Mouse (Mus musculus) embryonic facial prominence, embryonic 12.5 days (tissue): ENCODE measurements at regions not wholly inside any gene's neighbourhood (a gene's known extent, or its start where the extent isn't known, plus 50 kb on each side); places are given as distances from the start of the nearest gene placed in this dataset.

Experiments used
- ATAC-seq: fragments of 200-750 bp; cut with Nextera tagmentation; 2 replicates; pipeline ENCODE4 v1.8.0; 2017; ENCODE audit not compliant: insufficient number of reproducible peaks, insufficient read depth, low FRiP score, low TSS enrichment
- H3K27ac ChIP-seq: fragments of 300-500 bp; sonication (generic); 2 replicates; pipeline ENCODE4 v1.5.1; 2016; ENCODE audit warnings: mild to moderate bottlenecking
- H3K27me3 ChIP-seq: fragments of 300-500 bp; sonication (generic); 2 replicates; pipeline ENCODE4 v1.6.1; 2016; ENCODE audit warnings: mild to moderate bottlenecking, moderate library complexity
- H3K36me3 ChIP-seq: fragments of 300-500 bp; sonication (generic); 2 replicates; pipeline ENCODE4 v1.6.1; 2016; ENCODE audit warnings: mild to moderate bottlenecking
- H3K4me1 ChIP-seq: fragments of 300-500 bp; sonication (generic); 2 replicates; pipeline ENCODE4 v1.6.1; 2016
- H3K4me2 ChIP-seq: fragments of 300-500 bp; sonication (generic); replicated peaks from 2 replicates; pipeline ENCODE4 v1.6.1; 2016; ENCODE audit warnings: mild to moderate bottlenecking, moderate library complexity
- H3K4me3 ChIP-seq: fragments of 300-500 bp; sonication (generic); 2 replicates; pipeline ENCODE4 v1.5.1; 2016; ENCODE audit warnings: mild to moderate bottlenecking
- H3K9ac ChIP-seq: fragments of 300-500 bp; sonication (generic); 2 replicates; pipeline ENCODE4 v1.6.1; 2016; ENCODE audit warnings: mild to moderate bottlenecking, moderate library complexity
- H3K9me3 ChIP-seq: fragments of 300-500 bp; sonication (generic); 2 replicates; pipeline ENCODE4 v1.6.1; 2016; ENCODE audit warnings: mild to moderate bottlenecking, moderate library complexity
- WGBS: fragments of 180-500 bp; shearing (Covaris S2); methylation state at CpG from one replicate; pipeline ENCODE4 v1.1.7; 2016; 5-methylcytosine and 5-hydroxymethylcytosine counted together

DNA sequence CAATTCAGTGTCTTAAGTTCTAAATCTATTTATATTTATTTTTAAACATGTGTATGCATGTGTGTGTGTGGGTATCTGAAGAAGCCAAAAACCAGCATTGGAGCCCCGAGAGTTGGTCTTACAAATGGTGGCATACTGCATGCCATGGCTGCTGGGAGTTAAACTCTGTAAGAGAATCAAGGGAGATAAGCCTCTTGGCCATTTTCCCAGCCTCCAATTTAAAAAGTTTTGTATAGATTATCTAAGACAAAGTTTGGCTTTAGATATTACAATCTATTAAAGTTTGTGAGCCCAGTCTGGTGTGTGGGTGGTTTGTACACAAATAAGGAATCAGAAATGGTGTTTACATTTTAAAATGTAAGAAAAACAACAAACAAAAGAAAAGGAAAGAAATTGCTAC is 343.2 kb upstream of the Marcks start:
- Histone ChIP-seq H3K27me3 (no peaks in the 10 kb centered on the region), H3K36me3 (no peaks in the 10 kb centered on the region), H3K4me1 (no peaks in the 10 kb centered on the region), H3K4me3 (no peak overlapping the region), H3K9ac (no peak overlapping the region), H3K9me3 (no peaks in the 10 kb centered on the region), H3K4me2 (no peak overlapping the region), H3K27ac (no peak overlapping the region)
- WGBS, result 82% methylated on average over 1 of the region's 1 CpGs
- ATAC-seq, result no peak

DNA sequence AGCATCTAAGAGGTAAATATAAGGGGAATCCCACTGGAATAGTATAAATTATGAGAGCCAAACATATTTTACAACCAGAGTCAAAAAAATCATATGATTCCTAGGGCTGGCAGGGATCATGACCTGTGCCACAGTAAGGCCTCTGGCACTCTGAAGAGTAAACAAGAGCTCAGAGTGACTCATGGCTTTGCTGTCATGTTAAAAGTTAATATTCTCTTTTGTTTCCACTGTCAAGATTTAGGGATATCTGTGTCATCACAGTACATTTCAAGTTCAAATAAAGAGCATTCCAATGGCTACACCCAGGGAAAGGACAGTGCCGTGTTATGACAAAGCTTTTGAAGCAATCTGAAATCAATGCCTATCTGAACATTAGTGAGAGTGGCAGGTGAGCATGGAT is 341.6 kb upstream of the Marcks start:
- Histone ChIP-seq H3K27me3 (no peaks in the 10 kb centered on the region), H3K36me3 (no peaks in the 10 kb centered on the region), H3K4me1 (no peaks in the 10 kb centered on the region), H3K9me3 (no peaks in the 10 kb centered on the region), H3K4me2 (no peak overlapping the region), H3K27ac (no peak overlapping the region), H3K4me3 (no peak overlapping the region), H3K9ac (no peak overlapping the region)
- 73% methylated on average over 1 of the region's 1 CpGs for WGBS
- ATAC-seq, result no peak

DNA sequence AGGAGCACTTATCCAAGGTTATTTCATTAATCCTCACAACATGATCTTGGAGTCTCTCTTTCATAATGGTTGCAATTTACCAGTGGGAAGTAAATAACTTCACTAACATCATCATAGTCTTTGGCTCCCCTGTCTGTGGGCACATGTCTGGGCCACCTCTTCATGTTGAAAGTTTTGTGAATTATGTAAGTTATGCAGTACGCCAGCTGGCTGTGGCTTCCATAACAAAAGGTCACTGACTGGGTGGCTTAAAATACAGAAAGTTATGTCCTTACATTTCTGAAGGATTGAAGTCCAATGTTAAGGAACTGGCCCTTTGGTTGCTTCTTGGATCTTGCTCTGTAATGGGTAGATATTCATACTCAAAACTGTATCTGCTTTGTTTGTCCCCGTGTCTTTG is 339.4 kb upstream of the Marcks start:
- Histone ChIP-seq H3K9ac (no peak overlapping the region), H3K27me3 (no peaks in the 10 kb centered on the region), H3K36me3 (no peaks in the 10 kb centered on the region), H3K4me2 (no peak overlapping the region), H3K4me1 (no peaks in the 10 kb centered on the region), H3K4me3 (no peak overlapping the region), H3K9me3 (no peaks in the 10 kb centered on the region), H3K27ac (no peak overlapping the region)
- ATAC-seq, result no peak
- 88% methylated on average over 2 of the region's 2 CpGs for WGBS

DNA sequence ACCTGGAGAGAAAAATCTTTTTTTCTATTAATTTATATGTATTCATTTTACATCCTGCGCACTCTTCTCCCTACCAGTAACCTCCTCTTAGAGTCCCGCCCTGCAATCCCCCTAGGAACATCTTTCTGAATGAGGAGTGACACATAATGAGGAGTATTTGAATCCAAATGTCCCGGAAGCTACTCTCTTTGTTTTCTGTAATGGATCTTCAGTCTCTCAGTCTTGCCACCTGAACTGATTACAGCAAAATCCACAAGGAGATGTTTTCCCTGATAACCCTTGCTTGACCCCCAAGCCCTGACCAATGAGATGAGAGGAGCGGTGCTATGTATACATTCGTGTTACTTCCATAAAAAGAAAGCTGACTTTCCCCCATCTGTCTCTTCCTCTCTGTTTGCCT is 334.4 kb upstream of the Marcks start:
- no peak overlapping the region for H3K4me2 ChIP-seq
- WGBS, result 80% methylated on average over 5 of the region's 5 CpGs
- H3K27me3 ChIP-seq, result no peaks in the 10 kb centered on the region
- no peaks in the 10 kb centered on the region for H3K4me1 ChIP-seq
- H3K27ac ChIP-seq, result no peak overlapping the region
- no peaks in the 10 kb centered on the region for H3K9me3 ChIP-seq
- no peak overlapping the region for H3K9ac ChIP-seq
- H3K36me3 ChIP-seq, result no peaks in the 10 kb centered on the region
- no peak for ATAC-seq
- H3K4me3 ChIP-seq, result no peak overlapping the region

DNA sequence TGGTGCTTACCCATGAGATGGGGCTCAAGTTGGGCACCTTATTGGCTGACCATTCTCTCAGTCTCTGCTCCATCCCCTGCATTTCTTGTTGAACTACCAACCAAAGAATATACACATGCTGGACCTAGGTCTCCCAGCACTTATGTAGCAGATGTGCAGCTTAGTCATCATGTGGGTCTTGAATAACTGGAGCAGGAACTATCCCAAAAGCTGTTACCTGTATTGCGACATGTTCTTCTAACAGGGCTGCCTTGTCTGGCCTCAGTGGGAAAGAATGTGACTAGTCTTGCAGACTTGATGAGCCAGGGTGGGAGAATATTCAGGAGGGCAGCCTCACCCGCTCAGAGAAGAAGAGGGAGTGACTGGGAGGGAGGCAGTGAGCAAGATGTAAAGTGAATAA is 318.7 kb upstream of the Marcks start:
- no peak overlapping the region for H3K4me2 ChIP-seq
- 78% methylated on average over 2 of the region's 2 CpGs for WGBS
- H3K9ac ChIP-seq, result no peak overlapping the region

DNA sequence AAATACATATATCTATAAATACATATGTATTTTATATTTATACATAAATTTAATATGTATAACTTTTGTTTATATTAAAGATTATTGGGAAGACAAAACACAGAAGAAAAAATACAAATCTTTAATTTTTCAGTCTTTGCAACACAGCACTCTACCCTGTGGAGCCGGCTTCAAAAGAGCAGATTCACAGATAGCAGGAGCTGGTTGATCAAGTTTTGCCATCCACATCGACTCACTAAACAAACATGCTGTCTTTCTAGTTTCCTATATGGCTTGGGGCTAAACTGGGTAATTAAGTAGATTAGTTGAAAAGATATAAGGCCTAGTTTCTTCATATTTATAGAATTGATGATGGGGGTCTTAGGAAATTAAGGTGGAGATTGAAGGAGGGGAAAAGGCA is 311.2 kb upstream of the Marcks start:
- H3K9me3 ChIP-seq, result no peaks in the 10 kb centered on the region
- no peak overlapping the region for H3K4me3 ChIP-seq
- H3K4me2 ChIP-seq, result no peak overlapping the region
- 66% methylated on average over 2 of the region's 2 CpGs for WGBS
- no peaks in the 10 kb centered on the region for H3K27me3 ChIP-seq
- H3K9ac ChIP-seq, result no peak overlapping the region
- no peaks in the 10 kb centered on the region for H3K36me3 ChIP-seq
- ATAC-seq, result no peak
- no peak overlapping the region for H3K27ac ChIP-seq
- H3K4me1 ChIP-seq, result no peaks in the 10 kb centered on the region

More for the DNA sequence above, 318.7 kb upstream of the Marcks start:
- H3K4me1 ChIP-seq, result no peaks in the 10 kb centered on the region
- H3K27ac ChIP-seq, result no peak overlapping the region
- no peak for ATAC-seq
- no peaks in the 10 kb centered on the region for H3K27me3 ChIP-seq
- H3K4me3 ChIP-seq, result no peak overlapping the region
- H3K9me3 ChIP-seq, result no peaks in the 10 kb centered on the region
- H3K36me3 ChIP-seq, result no peaks in the 10 kb centered on the region

DNA sequence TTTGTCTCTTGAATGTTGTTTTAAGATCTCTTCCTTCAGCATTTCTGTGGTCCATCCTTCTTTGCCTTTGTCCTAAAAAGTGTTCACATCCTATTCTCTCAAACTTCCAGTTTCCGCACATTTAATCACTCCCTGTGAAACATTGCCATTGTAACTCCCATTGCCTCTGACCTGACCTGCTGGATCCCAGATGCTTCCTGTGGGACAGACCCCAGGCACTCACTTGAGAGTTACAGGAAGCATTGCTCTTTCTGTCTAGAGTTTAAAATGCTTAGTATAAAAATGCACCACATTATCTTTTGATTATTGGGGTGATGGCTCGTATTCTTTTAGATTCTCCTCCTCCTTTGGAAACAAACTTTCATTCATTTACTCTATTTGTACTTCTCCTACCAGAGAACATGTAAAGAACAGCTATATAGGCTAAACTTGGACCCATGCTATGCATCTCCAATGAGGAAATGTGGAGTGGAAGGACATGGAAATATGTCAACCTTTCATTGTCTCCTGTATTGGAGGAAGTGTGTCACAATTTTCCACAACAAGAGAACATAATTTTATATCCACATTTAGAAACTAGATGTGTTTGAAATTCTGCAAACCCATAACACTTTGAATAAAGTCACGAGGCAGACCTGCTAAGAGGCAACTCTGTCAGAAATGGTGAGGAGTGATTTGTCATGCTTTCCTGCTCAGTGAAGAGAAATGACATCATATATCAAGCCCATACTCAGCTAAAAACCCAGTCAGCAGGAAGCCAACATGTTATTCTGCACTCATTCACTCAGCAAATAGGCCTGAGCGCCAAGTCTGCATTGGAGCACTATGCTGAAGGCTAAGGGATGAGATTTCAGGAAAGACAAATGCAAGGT is 308.8 kb upstream of the Marcks start:
- WGBS, result 77% methylated on average over 4 of the region's 4 CpGs

DNA sequence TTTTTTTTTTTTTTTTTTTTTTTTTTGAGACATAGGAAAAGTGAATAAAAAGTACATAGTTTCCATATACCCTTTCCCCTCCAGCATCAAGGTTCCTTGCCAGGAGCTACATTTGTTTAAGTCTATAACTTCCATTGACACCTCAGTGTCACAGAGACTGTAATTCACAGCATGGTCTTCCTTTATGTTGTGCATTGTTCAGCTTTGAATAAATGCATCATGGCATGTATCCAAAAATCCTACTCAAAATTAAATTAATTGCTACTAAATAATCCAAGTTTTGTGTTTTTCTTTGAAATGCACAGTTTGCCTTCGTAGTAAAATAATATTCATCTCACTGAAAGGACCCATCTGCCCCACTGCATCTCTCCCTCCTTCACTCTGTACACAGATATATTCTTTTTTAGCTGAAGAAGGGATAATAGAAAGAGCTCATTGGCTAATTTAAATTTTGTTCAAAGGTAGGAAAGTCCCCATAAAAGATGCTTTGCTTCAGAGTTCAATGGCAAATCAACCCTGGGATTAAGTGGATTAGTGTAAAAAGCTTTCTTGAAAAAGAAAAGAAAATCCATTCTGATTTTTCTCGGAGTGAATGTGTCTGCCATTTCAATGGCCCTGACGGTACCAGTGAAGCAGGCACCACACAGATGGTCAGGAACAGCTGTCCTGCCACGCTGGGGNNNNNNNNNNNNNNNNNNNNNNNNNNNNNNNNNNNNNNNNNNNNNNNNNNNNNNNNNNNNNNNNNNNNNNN is 301.3 kb upstream of the Marcks start:
- 65% methylated on average over 4 of the region's 4 CpGs for WGBS
- H3K27me3 ChIP-seq, result no peaks in the 10 kb centered on the region
- H3K9ac ChIP-seq, result no peak overlapping the region
- H3K4me3 ChIP-seq, result no peak overlapping the region
- H3K4me2 ChIP-seq, result no peak overlapping the region
- no peaks in the 10 kb centered on the region for H3K4me1 ChIP-seq
- no peaks in the 10 kb centered on the region for H3K9me3 ChIP-seq
- no peak overlapping the region for H3K27ac ChIP-seq
- no peaks in the 10 kb centered on the region for H3K36me3 ChIP-seq
- no peak for ATAC-seq

More for the DNA sequence above, 308.8 kb upstream of the Marcks start:
- Histone ChIP-seq H3K4me1 (no peaks in the 10 kb centered on the region), H3K4me3 (no peak overlapping the region), H3K9me3 (no peaks in the 10 kb centered on the region), H3K9ac (no peak overlapping the region), H3K27ac (no peak overlapping the region), H3K4me2 (no peak overlapping the region), H3K36me3 (no peaks in the 10 kb centered on the region), H3K27me3 (no peaks in the 10 kb centered on the region)
- ATAC-seq, result no peak

DNA sequence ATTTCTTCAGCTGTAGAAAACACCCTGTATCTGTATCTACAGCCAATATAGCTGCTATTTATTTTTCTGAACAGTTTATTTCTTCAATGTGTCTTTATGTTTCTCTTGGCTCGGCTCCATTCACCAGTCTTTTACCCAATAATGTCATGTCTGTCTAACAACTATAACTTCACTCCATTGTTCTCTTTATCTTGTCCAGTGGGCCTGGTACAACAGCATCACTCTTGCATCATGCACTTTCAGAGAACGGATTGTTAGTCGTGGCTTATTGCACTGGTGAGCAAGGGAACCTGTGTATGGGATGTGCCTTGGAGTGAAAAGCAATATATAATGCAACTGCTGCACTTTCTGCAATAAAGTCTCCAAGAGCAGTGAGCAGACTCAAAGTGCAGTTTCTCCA is 299.6 kb upstream of the Marcks start:
- H3K4me2 ChIP-seq, result no peak overlapping the region
- WGBS, result 74% methylated on average over 3 of the region's 3 CpGs
- H3K4me3 ChIP-seq, result no peak overlapping the region
- no peak overlapping the region for H3K27ac ChIP-seq
- no peaks in the 10 kb centered on the region for H3K36me3 ChIP-seq
- H3K9ac ChIP-seq, result no peak overlapping the region
- no peaks in the 10 kb centered on the region for H3K4me1 ChIP-seq
- H3K27me3 ChIP-seq, result no peaks in the 10 kb centered on the region
- ATAC-seq, result no peak
- no peaks in the 10 kb centered on the region for H3K9me3 ChIP-seq

DNA sequence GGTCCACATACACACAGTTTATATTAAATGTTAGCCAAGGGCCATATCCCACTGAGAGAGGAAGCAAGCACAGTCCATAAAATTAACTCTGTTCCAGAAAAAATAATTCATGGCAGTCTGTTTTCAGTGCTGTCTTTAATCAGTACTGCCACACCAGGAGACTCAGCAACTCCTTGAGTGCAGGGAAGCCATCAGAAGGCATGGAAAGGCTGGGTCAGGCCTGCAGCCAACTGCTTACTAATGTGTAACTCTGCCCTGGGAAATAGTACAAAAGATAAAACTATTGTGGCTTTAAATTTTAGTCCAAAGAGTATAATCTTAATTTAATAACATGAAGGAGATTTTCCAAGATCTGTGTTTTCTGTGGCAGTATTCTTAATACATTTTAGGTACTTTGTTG is 298.1 kb upstream of the Marcks start:
- ATAC-seq, result no peak
- no peaks in the 10 kb centered on the region for H3K4me1 ChIP-seq
- no peaks in the 10 kb centered on the region for H3K36me3 ChIP-seq
- H3K9me3 ChIP-seq, result no peaks in the 10 kb centered on the region
- no peaks in the 10 kb centered on the region for H3K27me3 ChIP-seq
- no peak overlapping the region for H3K27ac ChIP-seq
- no peak overlapping the region for H3K4me2 ChIP-seq
- H3K9ac ChIP-seq, result no peak overlapping the region
- no peak overlapping the region for H3K4me3 ChIP-seq

DNA sequence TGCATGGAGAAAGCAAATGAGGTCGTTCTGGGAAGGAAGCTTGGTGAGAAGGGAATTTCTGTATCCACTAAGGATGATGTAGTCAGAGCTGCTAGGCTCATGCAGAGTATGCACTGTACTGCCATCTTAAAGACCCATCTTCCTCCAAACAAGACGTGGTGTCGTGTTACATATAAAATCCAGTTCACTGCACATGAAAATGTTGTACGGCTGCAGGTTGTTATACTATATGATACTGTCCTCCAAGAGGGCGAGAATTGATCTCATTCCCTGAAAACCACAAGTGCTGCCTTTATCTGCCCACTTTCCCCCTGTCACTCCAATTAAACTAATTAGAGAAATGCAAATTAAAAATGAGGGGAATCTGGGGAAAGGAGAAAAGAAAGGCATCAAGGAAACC is 295.5 kb upstream of the Marcks start:
- H3K4me1 ChIP-seq, result no peaks in the 10 kb centered on the region
- H3K9me3 ChIP-seq, result no peaks in the 10 kb centered on the region
- H3K4me3 ChIP-seq, result no peak overlapping the region
- WGBS, result 54% methylated on average over 5 of the region's 5 CpGs
- H3K4me2 ChIP-seq, result no peak overlapping the region
- no peaks in the 10 kb centered on the region for H3K27me3 ChIP-seq
- no peak for ATAC-seq
- H3K9ac ChIP-seq, result no peak overlapping the region
- no peak overlapping the region for H3K27ac ChIP-seq
- no peaks in the 10 kb centered on the region for H3K36me3 ChIP-seq

DNA sequence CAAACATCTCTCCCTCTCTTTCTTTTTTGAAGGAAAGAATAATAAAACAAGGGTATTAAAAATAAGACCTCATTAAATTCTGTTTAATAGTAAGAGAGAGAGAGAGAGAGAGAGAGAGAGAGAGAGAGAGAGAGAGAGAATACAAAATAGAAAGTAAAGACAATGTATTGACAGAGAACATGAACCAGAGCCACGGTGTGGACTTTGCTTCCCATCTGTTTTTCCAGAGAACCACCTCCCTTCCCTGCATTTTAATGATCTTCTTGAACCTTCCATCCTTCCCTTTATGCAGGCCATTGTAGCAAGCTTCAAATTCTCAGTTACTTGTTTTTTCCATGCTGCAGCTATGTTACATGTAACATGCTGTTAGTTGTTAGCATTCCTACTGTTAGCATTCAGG is 284.3 kb upstream of the Marcks start:
- no peak for ATAC-seq
- Histone ChIP-seq H3K4me3 (no peak overlapping the region), H3K4me2 (no peak overlapping the region), H3K36me3 (no peaks in the 10 kb centered on the region), H3K27me3 (no peaks in the 10 kb centered on the region), H3K9me3 (no peaks in the 10 kb centered on the region), H3K4me1 (0 out of 2 replicates have a peak, but pooled peaks cover 3% of the 10 kb centered on the region), H3K9ac (no peak overlapping the region), H3K27ac (no peak overlapping the region)
- 28% methylated on average over 1 of the region's 1 CpGs for WGBS
